Mouse (Mus musculus) layer of hippocampus, postnatal 36 days (tissue): Measurements from ENCODE around the gene Frmd8. TPM values are rescaled to one million over a fixed set of nuclear protein-coding genes. Genes with fewer than 3 reads are reported as not detected.
"Not testable (repeated sequence)": the region's sequence is repeated elsewhere in the genome, so short reads cannot be mapped to it uniquely, and the experiment has no call there.

Source experiments
- DNase-seq, 2 experiments: peaks; one replicate each; pipeline ENCODE4 v3.0.0; 2022
- total RNA-seq, 2 experiments: library from RNA; stranded (reverse); gene quantifications; 2 replicates each; pipeline ENCODE4 v1.2.3; 2021

Frmd8 gene
- total RNA-seq, 2 experiments from 2014 or later: 13.5 to 14.2 TPM

- no peak for DNase-seq
Measured at GRCm38 (mm10) chr19:5824826-5825617, 50.1 kb downstream of the Frmd8 start.

- DNase-seq: no peak
Measured at GRCm38 (mm10) chr19:5824043-5824825, 50.8 kb downstream of the Frmd8 start.

- DNase-seq: no peak
Measured at GRCm38 (mm10) chr19:5823266-5823839, 51.7 kb downstream of the Frmd8 start.

- no peak for DNase-seq
Measured at GRCm38 (mm10) chr19:5822834-5823205, 52.3 kb downstream of the Frmd8 start.

- peak in 1 of 2 experiments; percentile 43 for DNase-seq
Measured at GRCm38 (mm10) chr19:5822174-5822833, 52.8 kb downstream of the Frmd8 start.

- DNase-seq: no peak
Measured at GRCm38 (mm10) chr19:5821847-5822173, 53.3 kb downstream of the Frmd8 start.

- no peak for DNase-seq
Measured at GRCm38 (mm10) chr19:5819549-5819948, 55.5 kb downstream of the Frmd8 start.

- DNase-seq: no peak
Measured at GRCm38 (mm10) chr19:5818590-5818977, 56.5 kb downstream of the Frmd8 start.

- DNase-seq: peak; percentile 83 to 85
Measured at GRCm38 (mm10) chr19:5817703-5818589, 57.1 kb downstream of the Frmd8 start.

GRCm38 (mm10) chr19:5815928-5816327, 59.1 kb downstream of the Frmd8 start:
- DNase-seq: no peak

- no peak for DNase-seq
Measured at GRCm38 (mm10) chr19:5815010-5815409, 60.1 kb downstream of the Frmd8 start.

- DNase-seq: not testable (repeated sequence)
Measured at GRCm38 (mm10) chr19:5814048-5814447, 61.0 kb downstream of the Frmd8 start.

GRCm38 (mm10) chr19:5813567-5813966, 61.5 kb downstream of the Frmd8 start:
- no peak for DNase-seq

GRCm38 (mm10) chr19:5811771-5812504, 63.1 kb downstream of the Frmd8 start:
- peak; percentile 87 to 88 for DNase-seq

GRCm38 (mm10) chr19:5810840-5811563, 64.1 kb downstream of the Frmd8 start:
- DNase-seq: no peak

GRCm38 (mm10) chr19:5810103-5810839, 64.8 kb downstream of the Frmd8 start:
- DNase-seq: no peak

- no peak for DNase-seq
Measured at GRCm38 (mm10) chr19:5809712-5810089, 65.4 kb downstream of the Frmd8 start.

- no peak for DNase-seq
Measured at GRCm38 (mm10) chr19:5808955-5809711, 65.9 kb downstream of the Frmd8 start.

- no peak for DNase-seq
Measured at GRCm38 (mm10) chr19:5807740-5808139, 67.3 kb downstream of the Frmd8 start.
